Mouse (Mus musculus) kidney, adult 11 months (tissue): ENCODE results near the gene Cdca5.
"Not testable (repeated sequence)": the region's sequence is repeated elsewhere in the genome, so short reads cannot be mapped to it uniquely, and the experiment has no call there.

Source experiments
- DNase-seq: peaks from one replicate; pipeline ENCODE4 v3.0.0; 2022

Cdca5 gene

GRCm38 (mm10) chr19:6084478-6085248, at the start of gene Cdca5, which contains the start of gene Zfpl1:
Gene Cdca5 (plus strand): TSS chr19:6084983.
Gene Zfpl1 (minus strand): TSS chr19:6084956.
- peak; percentile 97 for DNase-seq

- DNase-seq, result no peak
These were observed 48.7 kb upstream of the Cdca5 start for GRCm38 (mm10) chr19:6035966-6036585.

- no peak for DNase-seq
These were observed 47.1 kb upstream of the Cdca5 start for GRCm38 (mm10) chr19:6037695-6038094.

DNA sequence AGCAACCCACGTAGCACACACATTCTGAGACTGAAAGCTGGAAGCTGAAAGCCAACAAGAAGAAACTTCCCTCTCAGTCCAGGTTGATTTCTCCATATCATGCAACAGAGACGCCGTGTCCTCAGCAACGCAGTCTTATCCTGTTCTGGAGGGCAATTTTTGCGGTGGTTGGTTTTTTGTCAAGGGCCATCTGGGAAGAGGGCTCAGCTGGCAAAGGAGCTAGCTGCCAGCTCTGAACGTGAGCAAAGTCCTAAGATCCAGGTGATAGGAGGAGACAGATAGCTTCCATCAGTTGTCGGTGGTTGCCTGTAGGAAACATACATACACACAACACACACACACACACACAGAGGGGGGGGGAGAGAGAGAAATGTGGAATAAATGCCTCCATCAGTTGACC, 46.5 kb upstream of the Cdca5 start:
- no peak for DNase-seq

DNA sequence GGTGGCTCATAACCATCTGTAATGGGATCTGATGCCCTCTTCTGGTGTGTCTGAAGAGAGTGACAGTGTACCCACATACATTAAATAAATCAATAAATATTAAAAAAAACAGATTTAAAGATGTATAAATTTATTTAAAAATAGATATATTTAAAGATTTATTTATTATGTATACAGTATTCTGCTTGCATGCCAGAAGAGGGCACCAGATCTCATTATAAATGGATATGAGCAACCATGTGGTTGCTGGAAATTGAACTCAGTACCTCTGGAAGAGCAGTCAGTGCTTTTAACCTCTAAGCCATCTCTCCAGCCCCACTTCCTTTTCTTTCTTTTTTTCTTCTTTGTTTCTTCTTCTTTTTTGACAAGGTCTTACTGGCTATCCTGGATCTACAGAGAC, 44.8 kb upstream of the Cdca5 start:
- DNase-seq, result no peak

DNA sequence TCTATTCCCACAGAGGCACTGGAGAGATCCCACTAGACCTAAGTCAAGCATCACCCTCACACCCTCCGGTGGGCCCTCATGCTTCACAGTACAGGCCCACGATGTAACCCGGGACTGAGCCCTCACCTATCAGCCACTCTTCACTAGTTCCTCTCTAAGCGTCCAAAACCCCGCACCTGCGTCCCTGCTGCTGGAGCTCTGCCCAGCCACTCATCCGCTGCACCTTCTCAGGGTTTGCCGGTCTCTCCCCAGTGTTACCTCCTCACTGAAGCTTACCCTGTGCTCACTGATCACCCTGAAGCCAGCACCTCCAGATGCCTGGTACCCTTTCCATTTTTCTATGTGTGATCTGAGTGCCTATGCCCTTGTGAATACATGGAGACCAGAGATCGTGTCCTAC, 42.5 kb upstream of the Cdca5 start:
- DNase-seq, result peak; percentile 4

DNA sequence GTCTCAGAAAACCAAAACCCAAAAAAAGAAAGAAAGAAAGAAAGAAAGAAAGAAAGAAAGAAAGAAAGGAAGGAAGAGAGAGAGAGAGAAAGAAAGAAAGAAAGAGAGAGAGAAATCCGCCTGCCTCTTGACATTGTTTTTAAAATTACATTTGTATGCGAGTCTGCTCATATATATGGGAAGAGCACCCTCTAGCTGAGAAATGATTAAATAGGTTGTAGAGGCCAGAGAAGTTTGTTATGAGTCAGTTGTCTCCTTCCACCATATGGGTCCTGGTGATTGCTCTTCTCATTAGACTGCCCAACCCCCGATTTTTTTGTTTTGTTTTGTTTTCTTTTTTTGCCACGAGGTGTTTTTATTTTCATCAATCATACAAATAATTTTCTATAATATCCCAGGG, 40.7 kb upstream of the Cdca5 start:
- not testable (repeated sequence) for DNase-seq

DNA sequence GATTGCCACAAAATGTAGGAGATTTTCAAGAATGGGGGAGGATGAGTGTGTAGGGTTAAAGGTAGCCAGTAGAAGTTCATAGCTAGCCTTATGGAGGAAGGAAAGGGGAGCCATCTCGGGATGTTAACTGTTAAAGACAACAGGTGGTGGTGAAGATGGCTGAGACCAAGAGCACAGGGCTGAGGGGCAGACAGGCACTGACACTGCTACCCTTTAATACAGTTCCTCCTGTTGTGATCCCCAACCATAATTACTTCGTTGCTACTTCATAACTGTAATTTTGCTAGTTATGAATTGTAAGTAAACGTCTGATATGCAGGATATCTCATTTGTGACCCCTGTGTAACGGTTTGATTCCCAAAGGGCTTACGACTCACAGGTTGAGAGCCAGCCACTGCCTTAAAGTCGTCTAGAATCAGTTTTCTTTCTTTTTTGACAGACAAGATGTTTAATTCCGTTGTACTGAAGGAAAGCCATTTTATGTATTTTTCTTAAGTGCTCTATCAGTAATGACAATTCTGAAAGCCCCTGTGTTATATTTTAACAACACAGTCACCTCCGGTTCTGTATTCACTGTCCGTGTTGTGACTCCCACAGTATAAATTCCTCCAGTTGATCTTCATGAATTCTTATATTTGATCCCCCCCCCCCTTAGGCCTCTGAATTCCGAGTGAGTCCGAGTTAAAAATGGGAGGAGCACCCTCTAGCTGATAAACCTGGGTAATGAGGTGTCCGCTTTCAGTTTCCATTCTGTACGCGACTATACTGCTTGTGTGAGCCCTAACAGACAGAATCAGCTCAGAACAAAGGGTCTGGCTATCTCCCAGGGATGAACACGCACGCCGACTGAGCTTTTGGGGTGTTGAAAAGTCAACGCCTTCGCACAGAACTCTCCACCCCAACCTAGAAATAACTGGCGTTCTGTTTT, 39.2 kb upstream of the Cdca5 start:
- DNase-seq, result no peak

DNA sequence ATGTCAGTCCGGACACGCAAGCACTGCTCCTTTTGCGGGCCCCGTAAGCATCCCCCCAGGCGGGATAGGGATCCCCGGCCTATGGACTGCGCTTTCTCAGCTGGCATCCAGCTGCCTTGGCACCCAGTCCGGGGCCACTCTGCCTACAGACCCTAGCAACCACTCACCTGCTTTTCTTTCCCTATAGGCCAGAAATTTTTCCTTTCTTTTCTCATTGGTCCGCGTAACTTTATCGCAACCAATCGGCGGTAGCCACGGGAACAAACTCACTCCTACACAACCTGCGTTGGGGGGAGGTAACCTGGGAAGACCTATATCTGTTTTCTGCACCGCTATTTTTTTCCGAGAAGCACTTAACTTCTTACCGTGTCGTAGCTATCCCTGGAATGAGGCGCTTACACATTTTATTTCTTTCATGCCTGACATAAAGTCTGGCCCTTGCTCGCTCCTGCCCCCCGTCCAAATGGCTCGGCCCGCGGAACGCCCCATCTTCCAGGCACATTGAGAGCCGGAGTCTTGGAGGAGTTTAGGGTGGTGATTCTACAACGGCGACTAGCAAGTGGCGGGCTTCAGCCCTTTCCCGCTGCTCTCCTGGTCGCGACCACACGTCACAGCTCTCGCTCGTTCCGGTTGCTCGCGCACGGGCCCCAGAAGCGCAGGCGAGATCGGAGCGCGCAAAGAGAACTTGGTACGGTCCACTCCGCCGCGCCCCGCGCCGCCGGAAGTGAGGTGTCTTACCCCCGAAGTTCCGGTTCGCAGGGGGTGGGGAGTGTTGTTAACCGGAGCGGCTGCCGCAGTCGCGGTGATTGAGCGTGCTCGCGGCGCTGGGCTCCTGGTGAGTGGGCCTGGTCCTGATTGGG, 38.3 kb upstream of the Cdca5 start, which contains the start of gene Syvn1:
Gene Syvn1, plus strand, starts transcription at position 283 of the 860 bp plus-strand sequence.
- peak; percentile 95 for DNase-seq

DNA sequence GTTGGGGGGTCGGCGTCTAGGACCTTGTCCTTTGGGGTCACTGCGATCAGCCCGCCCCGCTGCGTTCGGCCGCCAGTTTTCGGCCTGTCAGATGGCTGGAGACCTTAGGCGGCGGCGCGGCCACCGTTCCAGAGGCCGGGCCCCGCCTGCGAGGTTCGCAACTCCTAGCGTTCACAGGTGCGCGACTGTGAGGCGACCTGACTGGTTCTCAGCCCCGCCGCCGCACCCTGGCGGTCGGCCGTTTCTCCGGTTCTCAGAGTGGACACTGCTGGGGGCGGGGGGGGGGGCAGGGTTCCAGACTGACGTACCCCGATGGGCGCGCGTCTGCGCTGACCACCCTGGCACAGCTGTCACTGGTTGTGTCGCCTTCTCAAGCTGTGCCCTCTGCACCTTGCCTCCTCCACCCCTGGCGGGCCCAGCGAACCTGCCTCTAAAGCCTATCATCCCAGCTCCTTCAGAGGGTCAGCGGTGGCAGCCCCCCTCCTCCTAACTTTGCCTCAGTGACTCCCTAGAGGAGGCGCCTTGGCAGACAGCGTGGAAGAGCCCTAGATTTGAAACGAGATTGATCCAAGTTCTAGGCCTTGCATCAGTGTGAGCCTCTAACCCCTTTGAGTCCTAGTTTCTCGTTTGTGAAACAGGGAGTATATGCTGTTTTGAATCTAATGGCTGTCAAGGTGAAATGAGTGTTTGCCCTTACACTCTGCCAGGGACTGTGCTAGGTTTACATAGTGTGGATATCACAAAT, 37.5 kb upstream of the Cdca5 start:
- peak; percentile 23 for DNase-seq

- peak; percentile 23 for DNase-seq
These were observed 37.0 kb upstream of the Cdca5 start for GRCm38 (mm10) chr19:6047899-6048166.

DNA sequence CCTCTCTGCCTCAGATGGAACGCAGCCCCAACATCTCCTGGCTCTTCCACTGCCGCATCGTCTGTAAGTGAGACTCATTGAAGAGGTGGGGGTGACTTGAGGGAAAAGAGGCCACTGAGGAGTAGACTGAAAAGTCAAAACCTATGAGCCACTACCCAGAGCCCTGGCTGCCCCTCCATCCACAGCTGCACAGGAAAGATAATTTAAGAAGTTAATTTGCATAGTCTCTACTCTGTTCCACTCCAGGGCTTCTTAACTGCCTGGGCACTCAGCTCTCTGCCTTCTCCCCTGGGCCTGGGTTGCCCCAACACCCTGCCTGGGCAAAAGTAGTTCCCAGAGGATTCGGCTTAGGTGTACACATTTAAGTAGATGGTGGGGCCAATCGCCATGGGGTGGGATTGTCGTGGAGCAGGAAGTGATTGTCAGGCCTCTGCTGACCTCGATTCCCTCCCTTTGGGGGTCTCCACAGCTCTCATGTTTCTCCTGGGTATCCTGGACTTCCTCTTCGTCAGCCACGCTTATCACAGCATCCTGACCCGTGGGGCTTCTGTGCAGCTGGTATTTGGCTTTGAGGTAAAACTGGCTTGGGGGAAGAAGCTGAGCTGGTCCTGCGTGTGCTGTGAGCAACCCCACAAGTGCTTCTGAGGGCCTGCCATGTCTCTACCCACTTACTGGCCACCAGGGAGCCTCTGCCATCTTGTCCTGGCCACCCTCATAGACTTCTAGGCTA, 35.9 kb upstream of the Cdca5 start:
- peak; percentile 8 for DNase-seq

DNA sequence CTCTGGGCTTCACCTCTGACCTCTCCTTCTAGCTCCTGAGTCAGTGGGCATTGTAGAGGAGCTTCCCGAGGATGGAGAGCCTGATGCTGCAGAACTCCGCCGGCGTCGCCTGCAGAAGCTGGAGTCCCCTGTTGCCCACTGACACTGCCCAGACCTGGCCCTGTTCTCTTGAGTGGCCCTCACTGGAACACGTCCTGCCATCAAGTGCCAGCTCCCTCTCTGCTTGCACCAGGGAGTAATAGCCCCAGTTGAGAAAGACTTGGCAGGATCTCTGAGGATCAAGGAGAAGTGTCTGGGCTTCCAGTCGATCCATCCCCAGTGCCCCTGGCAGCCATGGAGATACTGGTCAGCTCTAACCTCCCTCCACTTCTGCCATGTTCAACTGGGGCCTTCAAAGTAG, 32.3 kb upstream of the Cdca5 start:
- DNase-seq, result peak; percentile 6

- DNase-seq, result no peak
These were observed 30.5 kb upstream of the Cdca5 start for GRCm38 (mm10) chr19:6054296-6054695.

GRCm38 (mm10) chr19:6056696-6057095, 28.1 kb upstream of the Cdca5 start:
- peak; percentile 12 for DNase-seq

DNA sequence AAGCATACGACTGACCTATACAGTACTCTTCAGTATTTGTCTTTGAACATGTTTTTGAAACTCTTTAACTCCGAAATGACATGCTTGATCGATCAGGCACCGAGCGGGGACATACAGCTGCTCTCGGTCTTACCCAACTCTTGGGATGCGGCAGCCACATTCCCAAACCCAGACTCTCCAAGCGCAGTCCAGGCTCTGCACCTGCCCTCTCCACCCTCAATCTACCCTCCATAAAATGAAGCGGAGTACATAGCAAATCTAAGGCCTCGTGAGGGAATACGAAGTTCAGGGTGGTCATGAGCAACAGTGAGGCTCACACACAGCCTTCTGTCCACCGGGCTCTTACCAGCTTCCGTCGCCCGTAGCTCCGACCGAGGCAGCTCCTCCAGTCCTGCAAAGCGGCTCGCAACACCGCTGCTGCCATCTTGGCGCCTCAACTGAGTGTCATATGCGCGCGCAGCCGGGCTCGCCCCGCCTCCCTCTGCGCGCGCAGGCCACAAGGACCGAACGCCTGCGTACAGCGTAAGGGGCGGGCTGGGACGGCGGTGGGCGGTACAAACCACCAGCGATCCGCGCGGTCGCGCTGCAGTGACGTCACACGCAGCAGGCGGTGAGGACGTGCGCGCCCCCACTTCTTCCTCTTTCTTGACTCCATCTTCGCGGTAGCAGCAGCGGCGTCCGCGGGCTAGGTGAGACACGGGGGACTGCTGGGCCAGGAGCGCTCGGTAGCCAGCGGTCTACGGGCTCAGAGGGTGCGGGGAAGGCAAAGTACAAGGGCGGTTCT, 27.3 kb upstream of the Cdca5 start, which contains the start of the genes Mrpl49 and Fau:
Gene Mrpl49, minus strand, starts transcription at position 473 of the 784 bp plus-strand sequence.
Gene Fau, plus strand, starts transcription at position 532 of the 784 bp plus-strand sequence.
- peak; percentile 98 for DNase-seq

DNA sequence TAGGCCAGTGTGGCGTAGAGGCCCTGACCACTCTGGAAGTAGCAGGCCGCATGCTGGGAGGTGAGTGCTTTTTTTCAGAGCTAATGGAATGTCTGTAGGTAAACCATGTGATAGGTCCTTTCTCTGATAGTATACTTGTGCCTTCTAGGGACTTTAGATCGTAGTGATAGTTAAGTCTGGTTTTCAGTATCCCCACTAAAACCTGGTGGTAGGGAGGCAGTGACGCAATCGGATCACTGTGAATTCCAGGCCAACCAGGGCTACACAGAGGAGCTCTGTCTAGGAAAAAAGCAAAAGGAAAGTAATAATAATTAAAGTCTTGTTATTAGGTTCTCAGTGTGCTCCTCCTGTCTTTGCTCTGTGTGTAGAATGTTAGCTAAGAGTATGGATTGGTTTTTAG, 26.3 kb upstream of the Cdca5 start:
- DNase-seq, result no peak

DNA sequence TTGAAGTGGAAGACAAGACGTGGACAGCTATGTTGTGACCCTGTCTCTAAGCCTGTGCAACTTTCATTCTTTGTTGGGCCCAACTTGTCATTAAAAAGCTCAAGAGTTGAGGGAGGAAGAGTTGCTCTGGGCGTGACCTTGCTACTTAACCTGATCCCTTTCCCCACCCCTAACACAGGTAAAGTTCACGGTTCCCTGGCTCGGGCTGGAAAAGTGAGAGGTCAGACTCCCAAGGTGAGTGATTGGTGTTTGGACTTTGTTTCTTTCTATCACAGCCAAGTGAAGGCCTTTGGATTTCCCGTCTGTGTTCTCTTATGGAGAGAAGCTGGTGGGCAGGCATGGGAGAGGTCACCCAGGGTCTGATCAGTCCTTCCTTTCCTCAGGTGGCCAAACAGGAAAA, 25.8 kb upstream of the Cdca5 start:
- DNase-seq, result peak; percentile 55

DNA sequence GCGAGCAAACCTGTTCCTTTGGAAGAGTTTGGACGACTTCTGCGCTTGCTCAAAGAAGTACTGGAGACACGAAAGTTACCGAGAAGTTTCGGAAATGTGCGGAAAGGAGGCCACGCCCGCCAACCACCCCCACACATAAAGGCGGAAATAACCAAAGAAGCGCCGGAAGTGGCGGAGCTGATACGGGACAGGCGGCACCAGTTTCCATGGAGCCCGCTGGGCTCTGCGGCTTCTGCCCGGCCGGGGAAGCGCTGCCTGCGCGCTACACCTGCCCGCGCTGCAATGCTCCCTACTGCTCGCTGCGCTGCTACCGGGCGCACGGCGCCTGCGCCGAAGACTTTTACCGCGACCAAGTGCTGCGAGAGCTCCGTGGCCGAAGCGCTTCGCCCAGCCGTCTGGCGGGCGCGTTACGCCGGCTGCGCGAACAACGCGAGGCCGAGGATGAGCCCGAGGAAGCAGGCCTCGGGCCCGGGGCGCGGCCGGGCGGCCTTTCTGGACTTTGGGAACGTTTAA, 23.7 kb upstream of the Cdca5 start, which contains the start of gene Znhit2:
Gene Znhit2, plus strand, starts transcription at position 172 of the 513 bp plus-strand sequence.
- DNase-seq, result peak; percentile 96
